Mouse (Mus musculus) layer of hippocampus, adult 9-10 months (tissue): ENCODE results near the gene Fnbp1l.

Source experiments
- DNase-seq: peaks from one replicate; pipeline ENCODE4 v3.0.0; 2022; ENCODE audit warnings: low spot score

Fnbp1l gene

DNA sequence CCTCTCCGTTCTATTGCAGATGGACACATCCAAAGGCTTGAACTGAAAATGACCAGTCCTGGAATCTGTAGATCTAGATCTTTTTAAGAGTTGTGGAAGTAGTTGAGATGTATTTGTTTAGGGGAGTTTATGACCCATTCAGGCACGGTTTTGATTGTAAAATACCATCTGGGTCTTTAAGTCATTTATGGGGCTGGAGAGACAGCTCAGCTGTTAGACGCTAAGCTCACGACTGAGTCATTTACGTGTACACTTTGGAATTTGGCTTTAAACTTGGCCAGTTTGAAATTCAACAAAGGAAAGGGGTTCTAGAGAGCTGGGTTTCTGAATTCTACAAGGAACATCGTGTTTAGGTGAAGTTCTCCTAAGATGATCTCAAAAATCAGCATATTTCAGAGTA, 124.8 kb downstream of the Fnbp1l start:
- DNase-seq, result no peak

DNA sequence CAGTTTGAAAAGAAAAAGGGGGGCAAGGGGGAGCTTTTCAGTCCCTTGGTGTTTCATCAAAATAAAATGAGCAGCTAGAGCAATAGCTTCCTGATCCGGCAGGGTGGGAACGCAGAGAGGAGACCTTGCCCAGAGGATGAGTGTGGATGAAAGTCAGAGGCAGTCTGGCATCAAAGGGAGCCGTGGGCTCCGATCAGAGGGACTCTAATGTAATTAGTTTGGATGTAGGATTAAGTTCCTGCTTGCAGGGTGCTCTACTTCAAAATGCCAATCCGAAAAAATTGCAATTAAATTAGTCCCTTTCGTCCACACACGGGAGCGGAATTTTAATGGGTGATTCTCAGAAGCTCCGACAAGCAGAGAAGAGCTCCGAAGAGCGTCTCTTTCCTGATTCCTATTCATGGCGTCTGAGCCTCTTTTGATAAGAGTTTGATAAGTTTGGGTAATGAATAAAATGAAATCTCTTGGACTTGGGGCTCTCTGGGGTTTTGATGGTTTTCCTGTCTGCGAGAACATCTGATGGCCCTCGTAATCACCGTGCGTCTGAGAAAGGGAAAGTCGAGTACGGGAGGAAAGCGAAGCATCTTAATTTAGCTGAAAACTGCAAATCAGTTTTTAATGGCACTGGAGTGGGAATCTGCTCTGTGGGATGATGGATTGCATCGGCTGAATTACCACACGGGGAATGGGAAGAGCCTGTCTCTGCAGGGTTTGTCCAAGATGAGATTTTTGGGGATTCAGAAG, 126.5 kb downstream of the Fnbp1l start:
- no peak for DNase-seq

GRCm38 (mm10) chr3:122492006-122492405, 127.5 kb downstream of the Fnbp1l start:
- DNase-seq, result no peak

DNA sequence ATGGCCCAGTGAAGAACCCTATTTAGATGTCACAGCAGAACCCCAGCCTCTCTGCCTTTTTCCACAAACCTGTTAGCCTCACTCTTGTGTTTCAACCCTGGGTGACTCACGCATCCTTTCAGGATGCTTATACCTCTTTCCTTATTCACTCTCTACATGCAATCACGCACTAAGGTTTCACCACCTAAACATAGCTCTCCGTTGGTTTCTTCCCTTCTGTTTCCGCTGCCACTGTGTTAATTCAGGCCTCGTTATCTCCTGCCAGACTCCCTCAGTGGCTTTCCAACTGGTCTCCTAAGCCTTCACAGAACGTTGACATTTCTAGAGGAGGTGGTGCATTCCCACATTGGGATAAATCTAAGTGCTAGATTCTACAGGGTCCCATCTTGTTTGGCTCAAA, 128.9 kb downstream of the Fnbp1l start:
- DNase-seq, result no peak
